Mouse (Mus musculus): ENCODE measurements at regions not wholly inside any gene's neighbourhood (a gene's known extent, or its start where the extent isn't known, plus 50 kb on each side); places are given as distances from the start of the nearest gene placed in this dataset.

- Histone ChIP-seq H3K27ac (peak overlapping the region; percentile 45; the same call in 1 of the 2 replicates), H3K4me3 (no peak overlapping the region), H3K9me3 (no peaks in the 10 kb centered on the region), H3K4me1 (replicated peaks) (peaks cover 6% of the 10 kb centered on the region), H3K36me3 (no peaks in the 10 kb centered on the region), H3K27me3 (ENCODE audit: insufficient read depth, poor library complexity, severe bottlenecking) (no peaks in the 10 kb centered on the region)
- WGBS: 49% methylated on average over 10 of the region's 10 CpGs
- peak; percentile 8 for DNase-seq (ENCODE audit: low spot score)
These were observed 183.6 kb downstream of the Inhbb start for GRCm38 (mm10) chr1:119238463-119238862.

- Histone ChIP-seq H3K36me3 (no peaks in the 10 kb centered on the region), H3K4me3 (no peak overlapping the region), H3K27me3 (ENCODE audit: insufficient read depth, poor library complexity, severe bottlenecking) (no peaks in the 10 kb centered on the region), H3K9me3 (peaks cover 5% of the 10 kb centered on the region; the same call in 1 of the 2 replicates), H3K4me1 (replicated peaks) (peaks cover 6% of the 10 kb centered on the region), H3K27ac (no peak overlapping the region)
- WGBS: 48% methylated on average over 3 of the region's 3 CpGs
- DNase-seq (ENCODE audit: low spot score): no peak
These were observed 183.4 kb upstream of the Gli2 start for GRCm38 (mm10) chr1:119236787-119237186.

- H3K36me3 ChIP-seq: no peaks in the 10 kb centered on the region
- peaks cover 5% of the 10 kb centered on the region; the same call in 1 of the 2 replicates for H3K9me3 ChIP-seq
- no peak overlapping the region for H3K27ac ChIP-seq
- DNase-seq (ENCODE audit: low spot score): no peak
- no peaks in the 10 kb centered on the region for H3K27me3 ChIP-seq (ENCODE audit: insufficient read depth, poor library complexity, severe bottlenecking)
- 91% methylated on average over 9 of the region's 9 CpGs for WGBS
- no peak overlapping the region for H3K4me3 ChIP-seq
- peaks cover 6% of the 10 kb centered on the region for H3K4me1 ChIP-seq (replicated peaks)
These were observed 181.0 kb upstream of the Gli2 start for GRCm38 (mm10) chr1:119234449-119234848.

- no peaks in the 10 kb centered on the region for H3K9me3 ChIP-seq
- H3K27ac ChIP-seq: no peak overlapping the region
- no peaks in the 10 kb centered on the region for H3K4me1 ChIP-seq (replicated peaks)
- no peaks in the 10 kb centered on the region for H3K36me3 ChIP-seq
- no peaks in the 10 kb centered on the region; the same call in 1 of the 2 replicates for H3K27me3 ChIP-seq (ENCODE audit: insufficient read depth, poor library complexity, severe bottlenecking)
- DNase-seq (ENCODE audit: low spot score): no peak
- WGBS: 88% methylated on average over 2 of the region's 2 CpGs
- H3K4me3 ChIP-seq: no peak overlapping the region
These were observed 173.6 kb upstream of the Gli2 start for GRCm38 (mm10) chr1:119226996-119227395.

GRCm38 (mm10) chr1:119223876-119224275 lies 170.5 kb upstream of the Gli2 start:
- H3K27ac ChIP-seq: no peak overlapping the region
- H3K27me3 ChIP-seq (ENCODE audit: insufficient read depth, poor library complexity, severe bottlenecking): no peaks in the 10 kb centered on the region; the same call in 1 of the 2 replicates
- no peaks in the 10 kb centered on the region for H3K36me3 ChIP-seq
- no peaks in the 10 kb centered on the region; the same call in 1 of the 2 replicates for H3K4me1 ChIP-seq (replicated peaks)
- no peak overlapping the region for H3K4me3 ChIP-seq
- 92% methylated on average over 8 of the region's 8 CpGs for WGBS
- no peak for DNase-seq (ENCODE audit: low spot score)
- H3K9me3 ChIP-seq: no peaks in the 10 kb centered on the region

GRCm38 (mm10) chr1:119221901-119222300 lies 168.5 kb upstream of the Gli2 start:
- DNase-seq (ENCODE audit: low spot score): no peak
- Histone ChIP-seq H3K4me1 (replicated peaks) (peaks cover 5% of the 10 kb centered on the region; the same call in 1 of the 2 replicates), H3K27ac (no peak overlapping the region), H3K27me3 (ENCODE audit: insufficient read depth, poor library complexity, severe bottlenecking) (no peaks in the 10 kb centered on the region; the same call in 1 of the 2 replicates), H3K4me3 (no peak overlapping the region), H3K9me3 (no peaks in the 10 kb centered on the region), H3K36me3 (no peaks in the 10 kb centered on the region)
- WGBS: 88% methylated on average over 6 of the region's 6 CpGs

- H3K4me3 ChIP-seq: no peak overlapping the region
- DNase-seq (ENCODE audit: low spot score): no peak
- H3K27ac ChIP-seq: no peak overlapping the region
- 79% methylated on average over 7 of the region's 7 CpGs for WGBS
- no peaks in the 10 kb centered on the region; the same call in 1 of the 2 replicates for H3K27me3 ChIP-seq (ENCODE audit: insufficient read depth, poor library complexity, severe bottlenecking)
- no peaks in the 10 kb centered on the region for H3K36me3 ChIP-seq
- peaks cover 5% of the 10 kb centered on the region; the same call in 1 of the 2 replicates for H3K4me1 ChIP-seq (replicated peaks)
- no peaks in the 10 kb centered on the region for H3K9me3 ChIP-seq
These were observed 167.6 kb upstream of the Gli2 start for GRCm38 (mm10) chr1:119221012-119221411.

- no peaks in the 10 kb centered on the region for H3K9me3 ChIP-seq
- WGBS: 84% methylated on average over 10 of the region's 10 CpGs
- no peaks in the 10 kb centered on the region for H3K36me3 ChIP-seq
- H3K4me1 ChIP-seq (replicated peaks): peaks cover 5% of the 10 kb centered on the region; the same call in 1 of the 2 replicates
- no peak for DNase-seq (ENCODE audit: low spot score)
- H3K27me3 ChIP-seq (ENCODE audit: insufficient read depth, poor library complexity, severe bottlenecking): no peaks in the 10 kb centered on the region; the same call in 1 of the 2 replicates
- no peak overlapping the region for H3K4me3 ChIP-seq
- H3K27ac ChIP-seq: no peak overlapping the region
These were observed 166.4 kb upstream of the Gli2 start for GRCm38 (mm10) chr1:119219817-119220216.

GRCm38 (mm10) chr1:119217387-119217786 lies 164.0 kb upstream of the Gli2 start:
- Histone ChIP-seq H3K4me3 (no peak overlapping the region), H3K27ac (no peak overlapping the region), H3K4me1 (replicated peaks) (peaks cover 5% of the 10 kb centered on the region; the same call in 1 of the 2 replicates), H3K9me3 (no peaks in the 10 kb centered on the region), H3K27me3 (ENCODE audit: insufficient read depth, poor library complexity, severe bottlenecking) (no peaks in the 10 kb centered on the region), H3K36me3 (no peaks in the 10 kb centered on the region)
- WGBS: 63% methylated on average over 4 of the region's 4 CpGs
- no peak for DNase-seq (ENCODE audit: low spot score)

- H3K4me1 ChIP-seq (replicated peaks): no peaks in the 10 kb centered on the region
- H3K4me3 ChIP-seq: no peak overlapping the region
- no peaks in the 10 kb centered on the region for H3K9me3 ChIP-seq
- H3K27ac ChIP-seq: no peak overlapping the region
- H3K27me3 ChIP-seq (ENCODE audit: insufficient read depth, poor library complexity, severe bottlenecking): 0 out of 2 replicates have a peak, but pooled peaks cover 4% of the 10 kb centered on the region
- DNase-seq (ENCODE audit: low spot score): no peak
- 54% methylated on average over 7 of the region's 7 CpGs for WGBS
- H3K36me3 ChIP-seq: no peaks in the 10 kb centered on the region
These were observed 156.2 kb upstream of the Gli2 start for GRCm38 (mm10) chr1:119209607-119210007.

- H3K36me3 ChIP-seq: no peaks in the 10 kb centered on the region
- no peaks in the 10 kb centered on the region for H3K9me3 ChIP-seq
- WGBS: 84% methylated on average over 6 of the region's 6 CpGs
- no peak overlapping the region for H3K4me3 ChIP-seq
- H3K27me3 ChIP-seq (ENCODE audit: insufficient read depth, poor library complexity, severe bottlenecking): no peaks in the 10 kb centered on the region
- no peak overlapping the region for H3K27ac ChIP-seq
- DNase-seq (ENCODE audit: low spot score): no peak
- H3K4me1 ChIP-seq (replicated peaks): peaks cover 1% of the 10 kb centered on the region
These were observed 149.0 kb upstream of the Gli2 start for GRCm38 (mm10) chr1:119202456-119202855.

GRCm38 (mm10) chr1:119197415-119197700 lies 143.9 kb upstream of the Gli2 start:
- Histone ChIP-seq H3K36me3 (no peaks in the 10 kb centered on the region), H3K4me1 (replicated peaks) (peaks cover 30% of the 10 kb centered on the region), H3K4me3 (no peak overlapping the region), H3K9me3 (no peaks in the 10 kb centered on the region), H3K27ac (no peak overlapping the region), H3K27me3 (ENCODE audit: insufficient read depth, poor library complexity, severe bottlenecking) (peaks cover 18% of the 10 kb centered on the region; the same call in 1 of the 2 replicates)
- 49% methylated on average over 7 of the region's 7 CpGs for WGBS
- DNase-seq (ENCODE audit: low spot score): no peak

- no peak for DNase-seq (ENCODE audit: low spot score)
- 35% methylated on average over 13 of the region's 13 CpGs for WGBS
These were observed 143.4 kb upstream of the Gli2 start for GRCm38 (mm10) chr1:119196674-119197414.

More at GRCm38 (mm10) chr1:119196674-119197414, 143.4 kb upstream of the Gli2 start:
- Histone ChIP-seq H3K27ac (0 out of 2 replicates have a peak overlapping the region, but pooled peaks have one; percentile 29), H3K9me3 (no peaks in the 10 kb centered on the region), H3K4me3 (no peak overlapping the region), H3K27me3 (ENCODE audit: insufficient read depth, poor library complexity, severe bottlenecking) (peaks cover 18% of the 10 kb centered on the region; the same call in 1 of the 2 replicates), H3K36me3 (no peaks in the 10 kb centered on the region), H3K4me1 (replicated peaks) (peaks cover 30% of the 10 kb centered on the region)

Data from hindbrain, embryonic 10.5 days (tissue).